Mouse (Mus musculus): ENCODE results near the gene Mrps21. TPM values are rescaled to one million over a fixed set of nuclear protein-coding genes. Genes with fewer than 3 reads are reported as not detected.

The Mrps21 gene
- polyA plus RNA-seq, 1 experiment: 28.0 TPM

- H3K27ac ChIP-seq (ENCODE audit: insufficient read depth, low read length): peak overlapping the region; percentile 98
Observed at GRCm38 (mm10) chr3:95820046-95821010, 51.0 kb downstream of the Mrps21 start.

GRCm38 (mm10) chr3:95819351-95819985 is 51.9 kb downstream of the Mrps21 start:
- H3K4me1 ChIP-seq (ENCODE audit: control insufficient read depth, insufficient read depth, insufficient read length): peaks cover 5% of the 10 kb centered on the region; the same call in 1 of the 2 replicates
- no peaks in the 10 kb centered on the region for H3K36me3 ChIP-seq (ENCODE audit: control insufficient read depth, insufficient read depth, low read length)
- H3K4me3 ChIP-seq (ENCODE audit: extremely low read depth, insufficient read depth, insufficient read length): peak overlapping the region; percentile 74
- H3K27ac ChIP-seq (ENCODE audit: insufficient read depth, low read length): peak overlapping the region; percentile 98
- peak; percentile 99 to 100 for DNase-seq (ENCODE audit: low read depth in 1 of 2, low spot score in 2 of 2)
- WGBS: under 1% methylated on average over 49 of the region's 49 CpGs
- H3K27me3 ChIP-seq (ENCODE audit: control insufficient read depth, insufficient read depth, low read length): no peaks in the 10 kb centered on the region
- TF ChIP-seq CTCF (IDR thresholded peaks at IDR 0.05; ENCODE audit: extremely low read depth, insufficient read depth, insufficient read length, insufficient replicate concordance) (no peak), POLR2A (IDR thresholded peaks at IDR 0.05; ENCODE audit: low read depth, low read length) (peak; percentile 74)

More at GRCm38 (mm10) chr3:95820046-95821010, 51.0 kb downstream of the Mrps21 start:
- TF ChIP-seq POLR2A (IDR thresholded peaks at IDR 0.05; ENCODE audit: low read depth, low read length): no peak
- TF ChIP-seq CTCF (IDR thresholded peaks at IDR 0.05; ENCODE audit: extremely low read depth, insufficient read depth, insufficient read length, insufficient replicate concordance): no peak
- Histone ChIP-seq H3K4me3 (ENCODE audit: extremely low read depth, insufficient read depth, insufficient read length) (peak overlapping the region; percentile 74; the same call in 1 of the 2 replicates), H3K36me3 (ENCODE audit: control insufficient read depth, insufficient read depth, low read length) (no peaks in the 10 kb centered on the region), H3K4me1 (ENCODE audit: control insufficient read depth, insufficient read depth, insufficient read length) (peaks cover 5% of the 10 kb centered on the region; the same call in 1 of the 2 replicates), H3K27me3 (ENCODE audit: control insufficient read depth, insufficient read depth, low read length) (no peaks in the 10 kb centered on the region)
- DNase-seq (ENCODE audit: low read depth in 1 of 2, low spot score in 2 of 2): no peak
- WGBS: 34% methylated on average over 10 of the region's 10 CpGs

GRCm38 (mm10) chr3:95818571-95819288 is 52.6 kb downstream of the Mrps21 start, which contains the start of gene Rprd2:
Gene Rprd2 (minus strand): TSS chr3:95818863.
- peak within 1 kb of the TSS; percentile 80 for H3K4me3 ChIP-seq (ENCODE audit: extremely low read depth, insufficient read depth, insufficient read length)
- DNase-seq (ENCODE audit: low read depth in 1 of 2, low spot score in 2 of 2): peak; percentile 41 to 59
- no peak for TF ChIP-seq CTCF (IDR thresholded peaks at IDR 0.05; ENCODE audit: extremely low read depth, insufficient read depth, insufficient read length, insufficient replicate concordance)
- peak; percentile 28 for TF ChIP-seq POLR2A (IDR thresholded peaks at IDR 0.05; ENCODE audit: low read depth, low read length)
- under 1% methylated on average over 60 of the region's 60 CpGs for WGBS
- no peaks in the 10 kb centered on the region for H3K36me3 ChIP-seq (ENCODE audit: control insufficient read depth, insufficient read depth, low read length)
- no peaks in the 10 kb centered on the region for H3K27me3 ChIP-seq (ENCODE audit: control insufficient read depth, insufficient read depth, low read length)
- peaks cover 5% of the 10 kb centered on the region; the same call in 1 of the 2 replicates for H3K4me1 ChIP-seq (ENCODE audit: control insufficient read depth, insufficient read depth, insufficient read length)
- H3K27ac ChIP-seq (ENCODE audit: insufficient read depth, low read length): peak within 1 kb of the TSS; percentile 98

GRCm38 (mm10) chr3:95818026-95818511 is 53.2 kb downstream of the Mrps21 start:
- peak overlapping the region; percentile 98 for H3K27ac ChIP-seq (ENCODE audit: insufficient read depth, low read length)

GRCm38 (mm10) chr3:95816681-95817080 is 54.6 kb downstream of the Mrps21 start:
- no peak for DNase-seq (ENCODE audit: low read depth in 1 of 2, low spot score in 2 of 2)
- Histone ChIP-seq H3K27me3 (ENCODE audit: control insufficient read depth, insufficient read depth, low read length) (no peaks in the 10 kb centered on the region), H3K4me1 (ENCODE audit: control insufficient read depth, insufficient read depth, insufficient read length) (peaks cover 5% of the 10 kb centered on the region; the same call in 1 of the 2 replicates), H3K4me3 (ENCODE audit: extremely low read depth, insufficient read depth, insufficient read length) (no peak overlapping the region), H3K27ac (ENCODE audit: insufficient read depth, low read length) (no peak overlapping the region), H3K36me3 (ENCODE audit: control insufficient read depth, insufficient read depth, low read length) (no peaks in the 10 kb centered on the region)
- 58% methylated on average over 3 of the region's 3 CpGs for WGBS
- TF ChIP-seq POLR2A (IDR thresholded peaks at IDR 0.05; ENCODE audit: low read depth, low read length): no peak
- TF ChIP-seq CTCF (IDR thresholded peaks at IDR 0.05; ENCODE audit: extremely low read depth, insufficient read depth, insufficient read length, insufficient replicate concordance): no peak

More at GRCm38 (mm10) chr3:95818026-95818511, 53.2 kb downstream of the Mrps21 start:
- Histone ChIP-seq H3K4me1 (ENCODE audit: control insufficient read depth, insufficient read depth, insufficient read length) (peaks cover 5% of the 10 kb centered on the region; the same call in 1 of the 2 replicates), H3K36me3 (ENCODE audit: control insufficient read depth, insufficient read depth, low read length) (no peaks in the 10 kb centered on the region), H3K4me3 (ENCODE audit: extremely low read depth, insufficient read depth, insufficient read length) (peak overlapping the region; percentile 80), H3K27me3 (ENCODE audit: control insufficient read depth, insufficient read depth, low read length) (no peaks in the 10 kb centered on the region)
- peak; percentile 9 to 19 for DNase-seq (ENCODE audit: low read depth in 1 of 2, low spot score in 2 of 2)
- TF ChIP-seq POLR2A (IDR thresholded peaks at IDR 0.05; ENCODE audit: low read depth, low read length) (no peak; the same call in 1 of the 2 replicates), CTCF (IDR thresholded peaks at IDR 0.05; ENCODE audit: extremely low read depth, insufficient read depth, insufficient read length, insufficient replicate concordance) (no peak)
- under 1% methylated on average over 21 of the region's 21 CpGs for WGBS

Other genes starting within 250 kb of the Mrps21 start
- 8.3 and 10.4 TPM in 2 replicates for gene Ensa, start 246.5 kb downstream of the Mrps21 start, polyA plus RNA-seq (2012; rRNA removed)
- gene Mcl1, start 212.7 kb downstream of the Mrps21 start, polyA plus RNA-seq (2012; rRNA removed): 169 and 276 TPM in 2 replicates
- 7.9 and 8.1 TPM in 2 replicates for gene Adamtsl4, start 183.6 kb downstream of the Mrps21 start, polyA plus RNA-seq (2012; rRNA removed)
- gene Ecm1, start 131.9 kb downstream of the Mrps21 start, polyA plus RNA-seq (2012; rRNA removed): 62.3 and 104 TPM in 2 replicates
- 29.5 and 29.7 TPM in 2 replicates for gene Tars2, start 111.3 kb downstream of the Mrps21 start, polyA plus RNA-seq (2012; rRNA removed)
- 11.3 and 15.7 TPM in 2 replicates for gene Rprd2, start 52.7 kb downstream of the Mrps21 start, polyA plus RNA-seq (2012; rRNA removed)
- gene Prpf3, start 15.6 kb downstream of the Mrps21 start, polyA plus RNA-seq (2012; rRNA removed): 8.6 and 12.1 TPM in 2 replicates
- gene Ciart, start 10.7 kb upstream of the Mrps21 start, polyA plus RNA-seq (2012; rRNA removed): 3.3 and 3.8 TPM in 2 replicates
- gene BC028528, start 20.5 kb upstream of the Mrps21 start, polyA plus RNA-seq (2012; rRNA removed): 11.5 and 12.7 TPM in 2 replicates
- 100 and 174 TPM in 2 replicates for gene Aph1a, start 22.4 kb upstream of the Mrps21 start, polyA plus RNA-seq (2012; rRNA removed)
- 0.50 TPM in 1 of 2 replicates, not detected in the other for gene Car14, start 33.2 kb upstream of the Mrps21 start, polyA plus RNA-seq (2012; rRNA removed)
- gene Anp32e, start 57.7 kb upstream of the Mrps21 start, polyA plus RNA-seq (2012; rRNA removed): 12.7 and 21.2 TPM in 2 replicates
- 60.1 and 91.7 TPM in 2 replicates for gene Plekho1, start 124.5 kb upstream of the Mrps21 start, polyA plus RNA-seq (2012; rRNA removed)
- gene Vps45, start 186.9 kb upstream of the Mrps21 start, polyA plus RNA-seq (2012; rRNA removed): 2.0 and 2.5 TPM in 2 replicates
- gene Otud7b, start 233.0 kb upstream of the Mrps21 start, polyA plus RNA-seq (2012; rRNA removed): 11.1 and 19.8 TPM in 2 replicates

Measured in spleen, adult 2 months (tissue).